In genomic region chr5:35278019-35278418, GRCm38 (mm10) we compare ENCODE assay signal across 8 mouse cellular contexts. TPM values are rescaled to one million over a fixed set of nuclear protein-coding genes. Genes with fewer than 3 reads are reported as not detected.
DNase-seq lines count a peak whose midpoint lies in the region; ATAC-seq lines count a peak whose summit lies in the region.

Gene Adra2c, plus strand, starts transcription at chr5:35278319.

- H3K9me3 ChIP-seq in kidney, embryonic 15.5 days (replicated peaks): no peaks in the 10 kb centered on the region
- H3K9me3 ChIP-seq in embryonic facial prominence, embryonic 11.5 days (replicated peaks; ENCODE audit: control insufficient read depth, low read length): no peaks in the 10 kb centered on the region
- H3K9me3 ChIP-seq in hindbrain, embryonic 14.5 days (ENCODE audit: control insufficient read depth, low read length): no peaks in the 10 kb centered on the region
- no peaks in the 10 kb centered on the region for H3K9me3 ChIP-seq in midbrain, embryonic 12.5 days

- peak within 1 kb of the TSS; percentile 56 for H3K4me3 ChIP-seq in kidney, embryonic 15.5 days (replicated peaks)
- H3K4me3 ChIP-seq in embryonic facial prominence, embryonic 11.5 days (ENCODE audit: low read depth, low read length): peak within 1 kb of the TSS; percentile 54
- H3K4me3 ChIP-seq in hindbrain, embryonic 14.5 days (replicated peaks; ENCODE audit: low read length): peak within 1 kb of the TSS; percentile 48
- H3K4me3 ChIP-seq in midbrain, embryonic 12.5 days: peak within 1 kb of the TSS; percentile 49

- DNase-seq in kidney, adult 11 months: no peak
- no peak for DNase-seq in embryonic facial prominence, embryonic 11.5 days (ENCODE audit: low spot score)
- no peak for DNase-seq in hindbrain, embryonic 14.5 days (ENCODE audit: low spot score)
- DNase-seq in urinary bladder, adult 18-20 months (ENCODE audit: low spot score in 2 of 2): no peak
- no peak for DNase-seq in thymus, postnatal 14 days
- no peak for DNase-seq in gastrocnemius, postnatal 36 days

- peaks cover 29% of the 10 kb centered on the region for H3K4me1 ChIP-seq in kidney, embryonic 15.5 days
- no peaks in the 10 kb centered on the region; the same call in 1 of the 2 replicates for H3K4me1 ChIP-seq in embryonic facial prominence, embryonic 11.5 days (ENCODE audit: control insufficient read depth, insufficient read depth, low read length)
- peaks cover 3% of the 10 kb centered on the region; the same call in 1 of the 2 replicates for H3K4me1 ChIP-seq in hindbrain, embryonic 14.5 days (replicated peaks; ENCODE audit: control insufficient read depth, insufficient read depth, low read length)
- peaks cover 22% of the 10 kb centered on the region for H3K4me1 ChIP-seq in midbrain, embryonic 12.5 days

- peaks cover 79% of the 10 kb centered on the region for H3K27me3 ChIP-seq in kidney, embryonic 15.5 days
- peaks cover 50% of the 10 kb centered on the region for H3K27me3 ChIP-seq in embryonic facial prominence, embryonic 11.5 days (ENCODE audit: control insufficient read depth, insufficient read depth, low read length)
- H3K27me3 ChIP-seq in hindbrain, embryonic 14.5 days (ENCODE audit: control insufficient read depth, insufficient read depth, low read length): peaks cover 67% of the 10 kb centered on the region
- H3K27me3 ChIP-seq in midbrain, embryonic 12.5 days: peaks cover 78% of the 10 kb centered on the region

- no peak within 1 kb of the TSS for H3K27ac ChIP-seq in kidney, embryonic 15.5 days
- no peak within 1 kb of the TSS for H3K27ac ChIP-seq in embryonic facial prominence, embryonic 11.5 days (replicated peaks; ENCODE audit: low read depth, low read length)
- H3K27ac ChIP-seq in hindbrain, embryonic 14.5 days: no peak within 1 kb of the TSS
- H3K27ac ChIP-seq in midbrain, embryonic 12.5 days (replicated peaks): no peak within 1 kb of the TSS

- 0 out of 2 replicates have a peak within 1 kb of the TSS, but pooled peaks have one; percentile 19 for H3K9ac ChIP-seq in kidney, embryonic 15.5 days
- 0 out of 2 replicates have a peak within 1 kb of the TSS, but pooled peaks have one; percentile 25 for H3K9ac ChIP-seq in embryonic facial prominence, embryonic 11.5 days (replicated peaks; ENCODE audit: low read length)
- H3K9ac ChIP-seq in hindbrain, embryonic 14.5 days: peak within 1 kb of the TSS; percentile 60
- H3K9ac ChIP-seq in midbrain, embryonic 12.5 days (replicated peaks): no peak within 1 kb of the TSS

- no peak for ATAC-seq in kidney, embryonic 15.5 days (replicated peaks; ENCODE audit: low FRiP score)
- ATAC-seq in embryonic facial prominence, embryonic 11.5 days (replicated peaks; ENCODE audit: insufficient number of reproducible peaks, low FRiP score, low TSS enrichment, low read depth): no peak
- no peak for ATAC-seq in hindbrain, embryonic 14.5 days (ENCODE audit: low FRiP score)
- no peak for ATAC-seq in midbrain, embryonic 12.5 days (ENCODE audit: low FRiP score, low read depth)

- 24% methylated on average over 3 of the region's 3 CpGs for WGBS in kidney, embryonic 15.5 days
- 48% methylated on average over 3 of the region's 3 CpGs for WGBS in embryonic facial prominence, embryonic 11.5 days
- 37% methylated on average over 3 of the region's 3 CpGs for WGBS in hindbrain, embryonic 14.5 days
- WGBS in midbrain, embryonic 12.5 days: 47% methylated on average over 3 of the region's 3 CpGs

- intact Hi-C loops in gastrocnemius, postnatal 36 days (cut with DNase I): no loop called here

- no peaks in the 10 kb centered on the region for H3K36me3 ChIP-seq in kidney, embryonic 15.5 days
- H3K36me3 ChIP-seq in embryonic facial prominence, embryonic 11.5 days (replicated peaks; ENCODE audit: control insufficient read depth, insufficient read depth, low read depth, low read length): no peaks in the 10 kb centered on the region
- H3K36me3 ChIP-seq in hindbrain, embryonic 14.5 days (replicated peaks; ENCODE audit: control insufficient read depth, insufficient read depth): no peaks in the 10 kb centered on the region
- H3K36me3 ChIP-seq in midbrain, embryonic 12.5 days: no peaks in the 10 kb centered on the region

- H3K4me2 ChIP-seq in kidney, embryonic 15.5 days: peak within 1 kb of the TSS; percentile 96
- peak within 1 kb of the TSS; percentile 98 for H3K4me2 ChIP-seq in embryonic facial prominence, embryonic 11.5 days (ENCODE audit: low read depth, low read length)
- H3K4me2 ChIP-seq in hindbrain, embryonic 14.5 days (replicated peaks): peak within 1 kb of the TSS; percentile 90
- peak within 1 kb of the TSS; percentile 77 for H3K4me2 ChIP-seq in midbrain, embryonic 12.5 days (replicated peaks)

RNA-seq across cellular contexts. Expression of gene Adra2c, which starts in this region (rescaled TPM):
- polyA plus RNA-seq in kidney, embryonic 15.5 days (2015; fragmentation: Nextera tagmentation; extraction: Ambion mirVana): 0.40 and 0.41 TPM in 2 replicates
- polyA plus RNA-seq in embryonic facial prominence, embryonic 11.5 days (2014; fragmentation: Nextera tagmentation; extraction: Ambion mirVana): 0.11 and 0.31 TPM in 2 replicates
- 0.67 and 1.1 TPM in 2 replicates for polyA plus RNA-seq in hindbrain, embryonic 14.5 days (2014; fragmentation: Nextera tagmentation; extraction: Ambion mirVana)
- 0.13 TPM in 1 of 2 replicates, not detected in the other for polyA plus RNA-seq in midbrain, embryonic 12.5 days (2016; fragmentation: Nextera tagmentation; extraction: Ambion mirVana)
- under 1 TPM; 0.17 to 0.28 TPM for total RNA-seq in gastrocnemius, postnatal 36 days (2021)
